Comparison of ENCODE assay signal across 10 mouse cellular contexts in the genomic region with DNA sequence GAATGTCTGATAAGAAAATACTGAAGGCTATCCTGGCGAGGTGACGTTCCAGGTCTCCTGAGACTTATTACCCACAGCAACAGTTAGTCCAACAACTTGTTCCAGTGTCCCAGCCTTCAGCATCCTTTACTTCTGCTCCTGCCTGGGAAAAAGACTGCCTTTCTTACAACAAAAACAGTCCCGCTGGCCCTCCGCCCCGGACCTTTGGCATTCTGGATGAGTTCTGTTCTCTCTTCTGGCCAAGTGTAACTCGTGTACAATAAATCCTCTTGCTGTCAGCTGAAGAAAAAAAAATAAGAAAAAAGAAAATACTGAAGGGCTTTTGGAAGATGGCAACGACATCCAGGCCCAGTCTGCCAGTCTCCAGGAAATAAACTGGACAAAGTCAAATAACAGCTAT.
DNase-seq lines count a peak whose midpoint lies in the region; ATAC-seq lines count a peak whose summit lies in the region.
"Had no signal": no experiment of that assay in that cellular context is flagged by ENCODE, and none has a peak within 500 bp of the region (broad histone marks: within the 10 kb centered on the region; RNA-seq: fewer than 3 reads in every experiment).

No protein-coding gene starts in this region.

- DNase-seq in testis, postnatal 14 days (ENCODE audit: low spot score), result peak; percentile 20
- no peak for DNase-seq in testis, postnatal 10 days (ENCODE audit: low spot score)
- peak; percentile 53 to 55 for DNase-seq in gastrocnemius, postnatal 36 days
- peak; percentile 69 for DNase-seq in kidney, postnatal 14 days
- peak; percentile 61 to 71 for DNase-seq in urinary bladder, postnatal 4 days (ENCODE audit: low spot score in 2 of 2)
- DNase-seq in embryonic facial prominence, embryonic 10.5 days (ENCODE audit: low spot score), result no peak
- DNase-seq: thymus, postnatal 36 days had no signal

- intact Hi-C loops in gastrocnemius, postnatal 36 days (cut with DNase I), result no loop called here

- no peak overlapping the region for H3K4me3 ChIP-seq in embryonic facial prominence, embryonic 10.5 days
- H3K4me3 ChIP-seq: embryonic facial prominence, embryonic 12.5 days; megakaryocyte, embryonic 14.5 days had no signal

- no peaks in the 10 kb centered on the region; the same call in 1 of the 2 replicates for H3K27me3 ChIP-seq in embryonic facial prominence, embryonic 10.5 days (replicated peaks; ENCODE audit: low read depth, poor library complexity, severe bottlenecking)

- ATAC-seq in frontal cortex, adult (ENCODE audit: low TSS enrichment), result no peak

- no peak overlapping the region for H3K27ac ChIP-seq in embryonic facial prominence, embryonic 10.5 days (replicated peaks)
- H3K27ac ChIP-seq: embryonic facial prominence, embryonic 12.5 days had no signal

- peaks cover 6% of the 10 kb centered on the region; the same call in 1 of the 2 replicates for H3K4me1 ChIP-seq in embryonic facial prominence, embryonic 10.5 days
- H3K4me1 ChIP-seq: megakaryocyte, embryonic 14.5 days had no signal

- H3K9me3 ChIP-seq in embryonic facial prominence, embryonic 10.5 days, result no peaks in the 10 kb centered on the region
- H3K9me3 ChIP-seq: embryonic facial prominence, embryonic 12.5 days had no signal

- 84% methylated on average over 7 of the region's 7 CpGs for WGBS in embryonic facial prominence, embryonic 10.5 days

- H3K36me3 ChIP-seq in embryonic facial prominence, embryonic 10.5 days (replicated peaks), result no peaks in the 10 kb centered on the region
- H3K36me3 ChIP-seq: embryonic facial prominence, embryonic 12.5 days had no signal

Comparison
In these comparisons a context has a peak if more than half of its experiments do, and no peak if none do; other contexts are left out.
1. DNase-seq: peak in testis, postnatal 14 days (single experiment), gastrocnemius, postnatal 36 days (2 of 2), kidney, postnatal 14 days (single experiment) and urinary bladder, postnatal 4 days (2 of 2); none in testis, postnatal 10 days (single experiment) and embryonic facial prominence, embryonic 10.5 days (single experiment).